Mouse (Mus musculus) regulatory T cell (primary cell): ENCODE measurements around the gene Inpp5a.

Experiments
- in situ Hi-C: fragments of 300-600 bp; cut with MboI, MseI; formaldehyde crosslinking; loops from one replicate; pipeline ENCODE4 v1.15.1; 2025; ENCODE audit warnings: high pct_unique_total_duplicates

Gene Inpp5a

DNA sequence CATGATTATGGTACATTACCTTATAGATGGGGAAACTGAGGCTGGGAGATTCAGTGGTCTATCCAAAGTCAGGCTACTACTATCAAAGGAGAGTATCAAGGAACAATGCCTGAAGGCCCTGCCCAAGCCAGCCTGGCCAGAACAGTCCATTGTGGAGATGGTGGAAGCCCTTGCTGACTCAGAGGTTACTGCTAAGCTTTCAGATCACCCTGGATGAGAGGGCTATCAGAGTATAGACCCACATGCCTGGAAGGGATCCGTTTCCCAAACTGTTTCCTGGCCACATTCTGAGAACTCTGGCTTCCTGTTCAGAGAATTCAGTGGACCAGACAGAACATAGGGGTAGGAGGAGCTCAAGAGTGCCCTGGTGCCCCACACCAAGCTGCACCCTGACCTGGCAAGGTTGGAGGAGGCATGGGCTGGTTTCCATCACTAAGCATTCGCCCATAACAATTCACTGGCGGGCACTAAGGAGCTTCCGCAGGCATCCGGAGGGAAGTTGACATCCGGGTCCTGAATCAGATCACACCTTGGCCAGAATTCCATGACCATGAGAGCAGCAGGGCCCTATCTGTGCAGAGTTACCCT is 19.3 kb upstream of the Inpp5a start:
- in situ Hi-C loops: no loop called here

DNA sequence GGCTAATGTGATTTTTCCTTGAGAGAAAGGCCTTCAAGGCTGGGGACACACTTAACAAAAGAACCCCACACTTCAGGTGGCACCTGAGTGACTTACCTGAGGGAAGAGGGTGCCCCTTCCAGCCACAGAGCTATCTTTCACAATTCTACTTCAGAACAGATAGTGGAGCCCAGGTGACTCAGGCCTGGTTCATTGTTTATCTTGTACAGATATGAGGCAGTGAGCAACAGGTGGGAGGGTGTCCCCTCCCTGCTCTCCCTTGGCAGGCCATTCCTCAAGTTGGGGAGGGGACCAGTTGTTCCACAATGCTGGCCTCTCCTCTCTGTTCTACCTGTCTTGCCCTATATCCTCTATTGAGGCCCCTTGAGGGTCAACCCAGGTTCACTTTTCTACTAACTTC is 17.5 kb upstream of the Inpp5a start:
- in situ Hi-C loops: no loop called here

DNA sequence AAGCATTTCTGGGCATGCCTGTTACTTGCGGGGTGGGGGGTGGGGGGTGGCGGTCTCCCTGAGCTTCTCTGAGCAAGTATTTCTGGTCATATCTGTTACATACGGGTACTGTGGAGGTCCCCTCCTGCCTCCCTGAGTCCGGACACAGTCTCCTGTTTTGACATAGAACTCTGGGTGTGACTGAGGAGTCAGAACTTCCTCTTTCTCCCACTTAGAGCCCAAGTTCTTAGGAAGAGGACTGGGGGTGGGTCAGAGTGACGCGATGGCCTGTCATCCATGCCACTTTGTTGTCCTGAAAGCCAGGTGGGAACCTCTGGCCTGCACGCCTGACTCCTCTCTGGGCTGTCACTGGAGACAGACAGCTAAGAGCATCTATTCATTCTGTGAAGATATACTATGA is 11.5 kb upstream of the Inpp5a start:
- in situ Hi-C loops: no loop called here

DNA sequence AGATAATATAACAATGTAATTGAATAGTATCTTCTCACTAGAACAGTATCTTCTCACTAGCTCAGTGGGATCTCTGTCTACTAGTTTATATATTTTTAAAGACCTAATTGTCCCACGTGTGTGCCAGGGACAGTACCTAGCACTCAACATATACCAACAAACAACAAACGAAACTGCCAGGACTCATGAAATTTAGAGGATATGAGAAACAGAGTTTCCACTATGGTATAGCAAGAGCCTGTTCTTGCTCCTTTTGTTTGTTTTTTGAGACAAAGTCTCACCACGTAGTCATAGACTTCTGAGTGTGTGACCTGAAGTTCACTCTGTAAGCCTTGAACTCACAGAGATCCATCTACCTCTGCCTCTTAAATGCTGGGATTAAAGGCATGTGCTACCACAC is 10.6 kb upstream of the Inpp5a start:
- in situ Hi-C loops: no loop called here

DNA sequence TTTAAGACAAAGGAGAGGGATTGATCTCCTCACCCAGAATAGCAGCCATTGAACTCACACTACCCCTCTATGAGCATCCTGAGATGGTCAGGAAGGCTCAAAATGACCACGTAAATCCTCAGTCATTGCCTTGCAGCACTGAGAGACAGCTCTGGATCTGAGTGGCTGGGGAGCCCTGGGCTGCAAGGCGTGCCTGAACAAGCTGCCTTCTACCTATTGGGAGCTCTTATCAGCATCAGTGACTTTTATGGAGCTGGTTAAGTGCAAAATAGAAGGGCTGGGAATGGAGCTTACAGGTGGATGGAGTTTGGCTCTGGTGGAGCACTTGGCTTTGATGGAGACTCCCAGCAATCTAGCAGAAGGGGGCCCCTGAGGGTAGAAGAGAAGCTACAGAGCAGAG is 9.2 kb upstream of the Inpp5a start:
- in situ Hi-C loops: loop anchor here (10.0 kb wide), 1 partner anchor 135 kb away; the partner anchor contains the start of gene Pwwp2b

DNA sequence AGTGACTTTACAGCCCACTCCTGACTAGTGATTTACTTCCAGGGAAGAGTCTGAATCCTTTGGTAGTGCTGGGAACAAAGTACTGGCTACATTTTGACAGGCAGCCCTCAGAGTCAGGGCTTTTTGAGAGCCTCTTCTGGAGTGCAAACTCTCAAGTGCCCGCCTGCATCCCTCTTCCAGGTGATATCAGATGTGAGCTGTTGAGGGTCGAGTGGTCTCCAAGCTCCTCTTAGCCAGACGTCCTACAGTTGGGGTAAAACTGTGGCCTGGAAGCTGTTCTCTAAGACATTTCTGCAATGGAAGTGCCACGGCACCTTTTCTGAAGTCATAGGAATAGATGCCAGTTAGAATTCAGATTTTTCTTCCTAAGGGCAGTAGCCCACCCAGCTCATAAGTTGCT is 8.7 kb upstream of the Inpp5a start:
- in situ Hi-C loops: loop anchor here (10.0 kb wide), 1 partner anchor 135 kb away; the partner anchor contains the start of gene Pwwp2b

DNA sequence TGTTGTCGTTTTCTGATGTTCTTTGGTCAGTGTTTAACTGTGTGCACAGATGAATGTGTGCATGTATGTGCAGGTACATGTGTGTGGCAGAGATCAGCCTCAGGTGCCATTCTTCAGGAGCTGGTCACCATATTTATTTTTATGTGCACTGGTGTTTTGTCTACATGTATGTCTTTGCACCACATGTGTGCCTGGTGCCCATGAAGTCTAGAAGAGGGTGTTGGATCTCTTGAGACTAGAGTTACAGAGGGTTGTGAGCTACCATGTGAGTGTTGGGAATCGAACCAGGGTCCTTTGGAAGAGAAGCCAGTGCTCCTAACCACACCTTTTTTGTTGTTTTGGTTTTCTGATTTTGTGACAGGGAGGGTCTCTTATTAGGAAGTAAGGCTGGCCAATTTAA is 7.0 kb upstream of the Inpp5a start:
- in situ Hi-C loops: loop anchor here (10.0 kb wide), 1 partner anchor 137 kb away; the partner anchor contains the start of gene Pwwp2b

DNA sequence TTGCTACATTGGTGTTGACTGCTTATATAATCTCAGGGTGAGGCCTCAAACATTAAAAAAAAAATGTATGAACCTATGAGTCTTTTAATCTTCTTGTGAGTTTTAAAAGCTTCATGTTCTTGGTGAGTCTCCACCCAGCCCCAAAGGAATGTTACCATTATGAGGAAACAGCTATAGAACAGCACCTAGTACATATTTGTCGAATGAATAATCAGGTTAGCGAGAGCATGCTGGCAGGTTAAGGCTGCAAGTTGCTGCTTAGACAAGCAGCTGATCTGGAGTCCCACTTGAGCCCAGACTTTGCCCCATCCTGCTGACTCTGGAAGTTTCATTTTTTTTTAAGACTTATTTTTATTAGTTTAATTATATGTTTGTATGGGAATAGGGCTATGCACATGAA is 6.1 kb upstream of the Inpp5a start:
- in situ Hi-C loops: loop anchor here (10.0 kb wide), 1 partner anchor 138 kb away; the partner anchor contains the start of gene Pwwp2b

DNA sequence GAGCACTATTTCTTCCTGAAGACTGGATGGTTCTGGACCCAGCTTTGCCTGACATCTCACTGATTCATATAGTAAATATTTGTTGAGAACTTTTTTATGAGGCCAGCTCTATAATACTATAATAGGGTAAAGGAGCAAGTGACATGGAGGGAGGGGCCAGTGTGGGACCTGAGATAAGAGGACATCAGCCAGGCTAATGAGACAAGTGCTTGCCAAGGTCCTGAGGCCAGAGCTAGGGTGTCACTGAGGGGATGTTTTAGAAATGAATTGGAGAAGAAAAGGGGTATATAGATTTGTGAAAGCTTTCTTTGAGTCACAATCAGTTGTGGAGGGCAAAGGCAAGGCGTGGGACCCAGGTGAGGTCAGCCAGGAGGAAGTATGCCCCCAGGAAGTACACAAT is 4.4 kb upstream of the Inpp5a start:
- in situ Hi-C loops: loop anchor here (10.0 kb wide), 1 partner anchor 140 kb away; the partner anchor contains the start of gene Pwwp2b

DNA sequence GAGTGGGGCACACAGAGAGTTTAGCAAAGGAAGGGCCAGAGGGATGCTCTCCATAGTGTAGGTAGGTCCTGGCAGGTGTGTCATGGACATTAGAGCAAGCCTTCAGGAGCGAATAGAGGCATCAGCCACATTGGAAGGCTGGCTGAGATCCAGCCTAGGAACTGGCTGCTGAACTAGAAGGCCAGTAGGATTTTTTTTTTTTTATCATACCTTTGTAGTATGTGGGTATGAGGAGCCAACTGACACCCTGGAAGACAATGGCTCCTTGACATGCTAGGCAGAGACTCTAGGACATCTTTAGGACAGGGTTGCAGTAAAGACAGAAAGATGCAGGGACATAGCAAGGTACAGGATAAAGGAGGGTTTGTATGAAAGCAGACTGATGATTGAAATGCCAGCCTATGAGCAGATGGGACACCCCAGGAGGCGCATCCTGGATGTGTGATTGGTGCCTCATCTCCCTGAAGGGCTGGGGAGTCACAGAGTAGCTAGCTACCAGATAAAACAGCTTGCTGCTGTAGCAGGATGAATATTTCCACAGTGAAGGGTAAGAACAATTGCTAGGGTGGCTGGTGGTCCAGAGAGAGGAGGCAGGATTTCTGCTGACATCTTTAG is 3.9 kb upstream of the Inpp5a start:
- in situ Hi-C loops: loop anchor here (5.0 to 10.0 kb wide), 2 partner anchors 140 to 173 kb away; partner anchors contain the start of genes Lrrc27, Pwwp2b and Stk32c

DNA sequence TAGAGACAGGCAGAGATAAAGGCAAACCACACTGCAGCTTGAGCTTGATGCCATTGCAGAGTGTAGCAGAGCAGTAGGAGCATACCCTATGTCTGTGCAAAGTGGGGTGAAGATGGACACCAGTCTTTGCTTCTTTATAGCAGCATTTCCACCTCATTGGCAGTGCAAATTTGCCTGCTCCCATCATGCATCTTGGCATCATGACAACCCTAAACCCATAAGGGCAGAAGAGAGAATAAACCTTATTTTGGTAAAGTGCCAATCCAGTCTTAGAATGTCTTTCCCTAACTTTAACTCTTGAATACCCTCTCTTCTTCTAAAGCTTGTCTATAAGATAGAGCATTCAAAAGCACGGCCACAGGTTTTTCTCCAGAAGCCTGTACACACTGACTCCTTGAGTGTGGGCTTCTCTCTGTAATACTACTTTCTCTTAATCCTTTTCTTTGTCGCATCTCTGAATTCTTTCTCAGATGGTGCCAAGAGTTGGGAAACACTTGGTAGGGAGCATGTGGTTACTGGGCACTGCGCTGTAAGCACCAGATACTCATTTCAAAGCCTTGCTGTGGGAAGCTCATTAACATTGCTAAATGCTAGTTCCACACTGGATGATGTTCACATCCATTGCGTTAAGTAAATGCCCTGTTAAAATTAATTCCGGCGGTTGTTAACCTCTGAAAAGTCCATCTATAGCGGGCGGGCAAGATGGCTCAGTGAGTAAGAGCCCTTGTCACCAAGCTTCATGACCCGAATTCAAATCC is 1.8 kb upstream of the Inpp5a start:
- in situ Hi-C loops: loop anchor here (5.0 to 10.0 kb wide), 2 partner anchors 142 to 175 kb away; partner anchors contain the start of genes Lrrc27, Pwwp2b and Stk32c

DNA sequence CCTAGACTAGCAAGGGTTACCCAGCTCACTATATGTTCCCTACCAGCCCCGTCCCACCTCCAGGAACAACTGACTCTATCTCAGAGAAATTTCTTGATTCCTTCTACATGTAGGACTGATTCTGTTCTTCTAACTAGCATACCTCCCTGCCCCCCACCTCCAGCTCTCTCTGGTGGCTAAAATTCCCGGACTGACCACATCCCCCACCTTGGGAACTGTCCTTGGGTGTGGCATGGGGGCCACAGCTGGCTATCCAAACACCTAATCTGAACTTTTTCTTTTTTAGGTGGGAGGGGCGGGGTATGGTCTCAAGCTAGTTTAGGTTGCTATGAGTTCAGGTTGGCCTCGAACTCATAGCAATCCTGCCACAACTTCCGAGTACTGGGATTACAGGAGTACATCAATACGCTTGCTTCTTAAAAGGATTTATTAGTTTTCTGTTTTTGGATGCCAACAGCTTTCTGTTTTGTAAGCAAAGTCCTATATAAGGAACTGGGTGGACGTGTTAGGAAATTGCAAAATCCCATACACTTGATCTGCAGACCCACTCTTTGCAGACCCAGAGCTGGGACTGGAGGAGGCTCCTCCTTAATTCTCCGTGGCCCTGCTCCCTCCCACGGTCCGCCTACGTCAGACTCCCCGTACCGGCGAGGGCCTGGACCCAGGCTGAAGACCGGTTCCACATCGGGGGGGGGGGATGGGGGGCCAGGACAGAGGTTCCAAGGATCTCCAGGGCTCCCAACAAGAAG is 814 bp upstream of the Inpp5a start:
- in situ Hi-C loops: loop anchor here (5.0 to 10.0 kb wide), 2 partner anchors 143 to 176 kb away; partner anchors contain the start of genes Lrrc27, Pwwp2b and Stk32c

DNA sequence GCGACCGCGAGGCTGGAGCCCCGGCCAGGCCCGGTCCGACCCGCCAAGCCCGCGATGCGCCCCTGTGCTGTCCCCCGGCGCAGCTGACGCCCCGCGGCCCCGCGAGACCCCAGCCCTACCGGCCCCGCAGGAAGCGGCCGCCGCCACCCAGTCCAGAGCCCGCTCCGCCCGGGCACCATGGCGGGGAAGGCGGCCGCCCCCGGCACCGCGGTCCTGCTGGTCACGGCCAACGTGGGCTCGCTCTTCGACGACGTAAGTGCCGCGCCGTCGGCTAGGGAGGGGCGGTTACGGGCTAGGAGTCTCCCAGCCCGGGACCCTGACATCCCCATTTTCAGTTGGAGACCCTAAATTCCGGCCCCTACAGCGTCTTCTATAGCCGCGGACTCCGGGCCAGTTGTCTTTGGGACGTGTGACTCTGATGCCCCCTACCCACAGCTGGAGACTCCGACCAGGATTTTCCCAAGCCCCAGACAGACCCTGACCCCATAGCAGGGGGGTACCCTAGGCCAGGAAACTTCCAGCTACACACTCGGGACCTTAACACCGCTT is 378 bp downstream of the Inpp5a start:
- in situ Hi-C loops: loop anchor here (5.0 to 10.0 kb wide), 2 partner anchors 144 to 177 kb away; partner anchors contain the start of genes Lrrc27, Pwwp2b and Stk32c

DNA sequence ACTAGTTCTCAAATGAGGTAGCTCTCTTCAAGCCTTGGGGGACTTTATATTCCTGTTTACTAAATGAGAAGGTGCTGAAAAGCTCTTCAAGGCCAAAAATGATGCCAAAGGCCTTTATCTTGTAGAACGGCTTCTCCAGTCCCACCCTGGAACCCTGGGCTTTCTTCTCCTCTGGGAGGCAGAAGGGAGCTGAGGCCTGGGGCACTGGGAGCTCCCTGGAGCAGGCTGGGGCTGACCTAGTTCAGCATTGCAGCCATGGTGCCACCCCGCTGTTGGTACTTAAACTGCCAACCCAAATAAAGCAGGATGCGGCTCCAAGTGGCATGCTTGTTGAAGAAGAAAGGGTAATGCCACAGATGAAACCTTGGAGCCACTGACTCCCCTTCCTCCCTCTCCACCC is 1.5 kb downstream of the Inpp5a start:
- in situ Hi-C loops: no loop called here

DNA sequence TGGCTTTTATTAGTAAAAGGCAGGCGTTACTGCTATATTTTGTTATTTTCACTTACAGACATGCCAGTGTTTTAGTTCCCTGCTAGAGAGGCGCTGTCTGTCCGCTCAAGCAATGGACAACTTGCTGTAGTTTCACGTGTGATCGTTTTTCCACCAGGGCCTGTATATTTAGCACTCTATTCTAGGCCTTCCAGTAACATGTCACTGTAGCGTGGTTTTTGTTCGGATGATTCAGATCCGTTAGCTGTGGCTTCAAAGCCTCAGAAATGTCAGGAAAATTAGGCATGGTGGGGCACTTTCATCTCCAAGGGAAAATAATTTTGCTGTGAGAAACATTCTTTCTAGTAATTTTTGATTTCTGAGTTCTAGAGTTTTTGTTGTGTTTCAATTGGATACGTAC is 2.0 kb downstream of the Inpp5a start:
- in situ Hi-C loops: no loop called here

DNA sequence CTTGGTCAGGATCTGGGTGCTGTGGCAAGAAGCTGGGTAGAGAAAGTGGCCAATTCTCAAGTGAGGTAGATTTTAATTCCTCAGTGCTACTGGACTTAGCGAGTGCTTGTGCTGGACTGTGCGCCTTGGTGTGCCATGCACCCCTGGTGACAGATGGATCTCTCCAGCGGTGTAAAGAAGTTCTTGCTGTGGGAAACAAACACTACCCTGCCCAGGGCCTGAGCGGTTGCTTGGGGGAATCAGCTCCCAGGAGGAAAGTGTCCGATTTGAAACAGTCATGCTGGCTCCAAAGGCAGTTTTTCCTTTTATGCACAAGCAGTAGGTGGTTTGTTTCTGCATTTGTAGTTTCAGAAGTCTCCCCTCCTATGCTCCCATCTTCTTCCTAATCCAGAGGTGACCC is 2.8 kb downstream of the Inpp5a start:
- in situ Hi-C loops: no loop called here

DNA sequence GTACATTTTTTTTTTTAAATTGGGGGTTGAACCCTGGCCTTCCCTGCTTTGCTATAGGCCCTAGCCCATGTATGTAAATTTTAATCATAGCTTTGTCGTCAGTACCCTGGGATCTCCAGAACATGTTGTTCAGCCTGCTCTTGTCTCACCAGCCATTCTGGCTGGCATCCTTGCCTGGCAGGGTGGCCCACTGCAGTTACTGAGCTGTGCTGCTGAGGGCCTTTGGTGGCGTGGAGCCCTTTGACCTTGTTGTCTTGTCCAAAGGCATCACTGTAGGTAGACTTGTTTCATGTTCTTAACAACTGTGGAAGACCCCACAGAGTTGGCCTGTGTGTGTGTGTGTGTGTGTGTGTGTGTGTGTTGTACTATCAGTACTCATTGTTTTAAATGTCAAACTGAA is 3.2 kb downstream of the Inpp5a start:
- in situ Hi-C loops: no loop called here

DNA sequence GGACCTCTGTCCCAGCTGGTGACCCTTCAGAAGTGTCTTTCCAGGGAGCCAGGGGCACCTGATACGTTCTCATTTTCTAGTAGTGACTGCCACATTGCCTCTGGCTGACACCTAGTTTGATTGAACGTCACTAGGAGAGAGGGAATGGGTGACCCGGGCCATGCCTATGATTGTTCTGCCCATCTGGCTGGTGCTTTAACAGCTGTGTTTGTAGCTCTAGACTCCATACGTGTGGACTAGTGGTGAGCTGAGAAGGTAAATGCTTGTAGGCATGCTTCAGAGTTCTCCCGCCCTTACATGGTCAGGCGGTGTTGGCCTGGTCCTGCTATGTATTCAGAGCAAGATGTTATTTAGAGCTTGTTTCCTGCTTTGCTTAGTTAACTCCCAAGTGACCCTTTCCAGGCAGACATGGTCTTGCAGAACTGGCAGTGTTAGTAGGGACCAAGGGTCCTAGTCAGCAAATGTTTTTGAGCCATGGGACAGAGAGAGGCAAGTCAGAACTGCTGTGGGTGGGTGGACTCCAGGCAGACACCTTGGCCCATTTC is 3.9 kb downstream of the Inpp5a start:
- in situ Hi-C loops: no loop called here

DNA sequence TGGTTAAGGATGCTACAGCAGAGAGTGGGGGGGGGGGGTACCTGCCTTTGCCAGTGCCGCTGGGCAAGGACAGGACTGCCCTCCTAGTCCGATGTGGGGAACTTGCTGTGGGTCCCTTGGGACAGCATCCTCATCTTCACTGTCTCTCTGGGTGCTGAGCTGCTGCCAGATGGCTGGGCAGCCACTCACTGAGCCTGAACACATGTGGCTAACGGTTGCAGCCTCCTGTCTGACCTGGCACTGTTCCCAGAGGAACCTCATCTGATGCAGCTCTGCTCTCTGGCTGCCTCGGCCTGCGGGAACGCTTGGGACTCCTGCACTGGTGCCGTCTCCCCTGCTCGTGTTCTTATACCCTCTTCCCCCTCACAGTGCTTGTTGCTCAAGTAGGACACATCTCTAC is 8.6 kb downstream of the Inpp5a start:
- in situ Hi-C loops: loop anchor here (5.0 kb wide), 1 partner anchor 80 kb away; no protein-coding TSS in a partner anchor

DNA sequence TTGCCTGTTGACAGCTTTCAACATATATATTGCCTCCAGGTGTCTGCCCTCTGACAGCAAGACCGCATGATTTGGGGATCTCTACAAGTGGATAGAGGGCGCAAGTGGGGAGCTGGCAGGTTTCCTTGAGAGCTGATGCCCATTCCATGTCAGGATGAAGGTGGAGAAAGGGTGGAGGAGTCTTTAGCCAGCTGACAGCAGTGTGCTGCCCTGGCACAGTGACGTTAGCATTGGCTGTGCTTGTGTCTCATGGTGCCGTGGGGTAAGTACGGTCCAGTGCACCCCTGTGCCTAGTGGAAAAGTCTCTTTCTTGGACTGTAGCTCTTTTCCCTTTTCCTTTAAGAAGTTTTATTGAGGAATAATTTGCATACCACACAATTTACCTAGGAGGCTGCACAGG is 9.2 kb downstream of the Inpp5a start:
- in situ Hi-C loops: loop anchor here (5.0 kb wide), 1 partner anchor 79 kb away; no protein-coding TSS in a partner anchor

DNA sequence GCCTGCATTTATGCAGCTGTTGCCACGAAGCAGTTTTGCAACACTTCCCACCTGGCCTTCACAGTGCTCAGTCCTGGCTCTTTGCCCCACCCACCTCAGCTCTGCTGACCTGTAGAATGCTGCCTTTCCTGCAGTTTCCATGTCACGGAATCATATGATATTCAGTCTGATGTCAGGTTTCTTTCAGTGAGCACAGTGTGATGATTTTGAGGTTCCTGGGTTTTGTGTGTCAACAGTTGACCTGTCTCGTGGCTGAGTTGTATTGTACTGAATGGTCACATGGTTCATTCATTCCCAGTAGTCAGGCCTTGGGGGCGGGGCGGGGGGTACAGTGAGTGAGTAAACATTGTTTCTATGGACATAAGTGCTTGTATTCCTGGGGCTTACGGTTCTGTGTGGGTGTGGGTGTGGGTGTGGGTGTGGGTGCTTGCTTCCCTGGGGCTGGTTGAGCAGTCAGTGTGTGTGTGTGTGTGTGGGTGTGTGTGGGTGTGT is 9.7 kb downstream of the Inpp5a start:
- in situ Hi-C loops: loop anchor here (5.0 kb wide), 1 partner anchor 79 kb away; no protein-coding TSS in a partner anchor
